Mouse (Mus musculus) liver, embryonic 13.5 days (tissue): ENCODE results near the gene Tmeff1. TPM values are rescaled to one million over a fixed set of nuclear protein-coding genes. Genes with fewer than 3 reads are reported as not detected.

Experiments used
- ATAC-seq: fragments of 200-750 bp; cut with Nextera tagmentation; 2 replicates; pipeline ENCODE4 v1.8.0; 2017; ENCODE audit warnings: low read depth, mild to moderate bottlenecking, moderate number of reproducible peaks, moderate library complexity
- DNase-seq: peaks from one replicate; pipeline ENCODE4 v3.0.0; 2022
- H3K27ac ChIP-seq: fragments of 300-500 bp; sonication (generic); 2 replicates; pipeline ENCODE4 v1.5.1; 2015; ENCODE audit warnings: moderate library complexity, mild to moderate bottlenecking, inconsistent platforms
- H3K27me3 ChIP-seq: fragments of 300-500 bp; sonication (generic); 2 replicates; pipeline ENCODE4 v1.6.1; 2015; ENCODE audit warnings: mild to moderate bottlenecking, inconsistent platforms
- H3K36me3 ChIP-seq: fragments of 300-500 bp; sonication (generic); 2 replicates; pipeline ENCODE4 v1.6.1; 2015; ENCODE audit warnings: mild to moderate bottlenecking, inconsistent platforms
- H3K4me1 ChIP-seq: fragments of 300-500 bp; sonication (generic); replicated peaks from 2 replicates; pipeline ENCODE4 v1.6.1; 2015; ENCODE audit warnings: inconsistent platforms
- H3K4me2 ChIP-seq: fragments of 300-500 bp; sonication (generic); 2 replicates; pipeline ENCODE4 v1.6.1; 2015; ENCODE audit warnings: inconsistent platforms, mild to moderate bottlenecking, moderate library complexity
- H3K4me3 ChIP-seq: fragments of 300-500 bp; sonication (generic); replicated peaks from 2 replicates; pipeline ENCODE4 v1.5.1; 2015; ENCODE audit warnings: mild to moderate bottlenecking, inconsistent platforms
- H3K9ac ChIP-seq: fragments of 300-500 bp; sonication (generic); 2 replicates; pipeline ENCODE4 v1.6.1; 2015; ENCODE audit warnings: mild to moderate bottlenecking, inconsistent platforms
- H3K9me3 ChIP-seq: fragments of 300-500 bp; sonication (generic); replicated peaks from 2 replicates; pipeline ENCODE4 v1.6.1; 2016; ENCODE audit warnings: inconsistent platforms
- WGBS: fragments of 180-500 bp; shearing (Covaris S2); methylation state at CpG from one replicate; pipeline ENCODE4 v1.1.7; 2015; ENCODE audit not compliant: insufficient replicate concordance; 5-methylcytosine and 5-hydroxymethylcytosine counted together
- polyA plus RNA-seq: library from polyadenylated mRNA; unstranded; fragments of >200 nt; fragmentation: Nextera tagmentation; extraction: Ambion mirVana; gene quantifications from 2 replicates; pipeline ENCODE4 v1.2.1, GENCODE M21; 2015

Gene Tmeff1
- polyA plus RNA-seq, 1 experiment from 2014 or later = 2.6 TPM

GRCm38 (mm10) chr4:48625836-48626235 is 40.9 kb downstream of the Tmeff1 start:
- Histone ChIP-seq H3K4me3 (no peak overlapping the region), H3K4me2 (no peak overlapping the region), H3K9me3 (no peaks in the 10 kb centered on the region), H3K27ac (no peak overlapping the region), H3K27me3 (no peaks in the 10 kb centered on the region), H3K4me1 (no peaks in the 10 kb centered on the region), H3K36me3 (no peaks in the 10 kb centered on the region), H3K9ac (no peak overlapping the region)
- ATAC-seq (no peak), DNase-seq (no peak)
- WGBS = 79% methylated on average over 9 of the region's 9 CpGs

GRCm38 (mm10) chr4:48629445-48629844 is 44.5 kb downstream of the Tmeff1 start:
- Histone ChIP-seq H3K4me3 (no peak overlapping the region), H3K27ac (no peak overlapping the region), H3K9me3 (no peaks in the 10 kb centered on the region), H3K27me3 (no peaks in the 10 kb centered on the region), H3K36me3 (no peaks in the 10 kb centered on the region), H3K4me1 (no peaks in the 10 kb centered on the region), H3K4me2 (no peak overlapping the region), H3K9ac (no peak overlapping the region)
- 87% methylated on average over 13 of the region's 13 CpGs for WGBS
- no peak for ATAC-seq
- DNase-seq = no peak

GRCm38 (mm10) chr4:48633529-48633928 is 48.6 kb downstream of the Tmeff1 start:
- DNase-seq (no peak), ATAC-seq (no peak)
- Histone ChIP-seq H3K36me3 (no peaks in the 10 kb centered on the region), H3K9me3 (no peaks in the 10 kb centered on the region), H3K4me1 (no peaks in the 10 kb centered on the region), H3K9ac (no peak overlapping the region), H3K27ac (no peak overlapping the region), H3K4me3 (no peak overlapping the region), H3K27me3 (no peaks in the 10 kb centered on the region), H3K4me2 (no peak overlapping the region)
- WGBS = 69% methylated on average over 6 of the region's 6 CpGs

GRCm38 (mm10) chr4:48634058-48634457 is 49.1 kb downstream of the Tmeff1 start:
- H3K9me3 ChIP-seq = no peaks in the 10 kb centered on the region
- no peak overlapping the region for H3K4me2 ChIP-seq
- H3K27me3 ChIP-seq = no peaks in the 10 kb centered on the region
- H3K36me3 ChIP-seq = no peaks in the 10 kb centered on the region
- H3K27ac ChIP-seq = no peak overlapping the region
- ATAC-seq (no peak), DNase-seq (peak; percentile 3)
- no peak overlapping the region for H3K9ac ChIP-seq
- H3K4me3 ChIP-seq = no peak overlapping the region
- 59% methylated on average over 2 of the region's 2 CpGs for WGBS
- H3K4me1 ChIP-seq = no peaks in the 10 kb centered on the region

GRCm38 (mm10) chr4:48636831-48637230 is 51.9 kb downstream of the Tmeff1 start:
- H3K4me1 ChIP-seq = no peaks in the 10 kb centered on the region
- H3K27me3 ChIP-seq = no peaks in the 10 kb centered on the region
- WGBS = 87% methylated on average over 13 of the region's 13 CpGs
- H3K9ac ChIP-seq = no peak overlapping the region
- H3K4me3 ChIP-seq = no peak overlapping the region
- no peak overlapping the region for H3K27ac ChIP-seq
- DNase-seq = no peak
- no peak overlapping the region for H3K4me2 ChIP-seq
- no peaks in the 10 kb centered on the region for H3K9me3 ChIP-seq
- ATAC-seq = no peak
- H3K36me3 ChIP-seq = no peaks in the 10 kb centered on the region

- H3K4me1 ChIP-seq = no peaks in the 10 kb centered on the region
- ATAC-seq (no peak), DNase-seq (no peak)
- H3K9me3 ChIP-seq = no peaks in the 10 kb centered on the region
- no peak overlapping the region for H3K4me2 ChIP-seq
- H3K4me3 ChIP-seq = no peak overlapping the region
- 63% methylated on average over 10 of the region's 10 CpGs for WGBS
- H3K27ac ChIP-seq = no peak overlapping the region
- H3K27me3 ChIP-seq = no peaks in the 10 kb centered on the region
- no peak overlapping the region for H3K9ac ChIP-seq
- H3K36me3 ChIP-seq = no peaks in the 10 kb centered on the region
Observed at GRCm38 (mm10) chr4:48638132-48638531, 53.2 kb downstream of the Tmeff1 start.

GRCm38 (mm10) chr4:48639503-48639902 is 54.5 kb downstream of the Tmeff1 start:
- ATAC-seq (no peak), DNase-seq (no peak)
- Histone ChIP-seq H3K27ac (no peak overlapping the region), H3K27me3 (no peaks in the 10 kb centered on the region), H3K9me3 (no peaks in the 10 kb centered on the region), H3K4me2 (no peak overlapping the region), H3K9ac (no peak overlapping the region), H3K4me3 (no peak overlapping the region), H3K36me3 (no peaks in the 10 kb centered on the region), H3K4me1 (no peaks in the 10 kb centered on the region)
- 86% methylated on average over 17 of the region's 17 CpGs for WGBS

- H3K9me3 ChIP-seq = no peaks in the 10 kb centered on the region
- H3K4me2 ChIP-seq = no peak overlapping the region
- DNase-seq = no peak
- no peak overlapping the region for H3K9ac ChIP-seq
- H3K27ac ChIP-seq = no peak overlapping the region
- H3K4me3 ChIP-seq = no peak overlapping the region
- H3K27me3 ChIP-seq = no peaks in the 10 kb centered on the region
- H3K4me1 ChIP-seq = no peaks in the 10 kb centered on the region
- no peaks in the 10 kb centered on the region for H3K36me3 ChIP-seq
- WGBS = 75% methylated on average over 6 of the region's 6 CpGs
- ATAC-seq = no peak
Observed at GRCm38 (mm10) chr4:48643801-48644200, 58.8 kb downstream of the Tmeff1 start.

GRCm38 (mm10) chr4:48646143-48646542 is 61.2 kb downstream of the Tmeff1 start:
- no peak overlapping the region for H3K4me3 ChIP-seq
- WGBS = 81% methylated on average over 5 of the region's 5 CpGs
- ATAC-seq (no peak), DNase-seq (no peak)
- no peaks in the 10 kb centered on the region for H3K4me1 ChIP-seq
- no peaks in the 10 kb centered on the region for H3K36me3 ChIP-seq
- no peaks in the 10 kb centered on the region for H3K9me3 ChIP-seq
- H3K27ac ChIP-seq = no peak overlapping the region
- no peak overlapping the region for H3K9ac ChIP-seq
- no peak overlapping the region for H3K4me2 ChIP-seq
- no peaks in the 10 kb centered on the region for H3K27me3 ChIP-seq

GRCm38 (mm10) chr4:48650617-48651360 is 65.8 kb downstream of the Tmeff1 start:
- Histone ChIP-seq H3K4me1 (no peaks in the 10 kb centered on the region), H3K4me2 (no peak overlapping the region), H3K36me3 (no peaks in the 10 kb centered on the region), H3K4me3 (no peak overlapping the region), H3K27me3 (no peaks in the 10 kb centered on the region), H3K27ac (no peak overlapping the region), H3K9ac (no peak overlapping the region), H3K9me3 (no peaks in the 10 kb centered on the region)
- ATAC-seq (no peak), DNase-seq (no peak)
- 74% methylated on average over 10 of the region's 10 CpGs for whole genome bisulfite sequencing

- H3K36me3 ChIP-seq = no peaks in the 10 kb centered on the region
- ATAC-seq = no peak
- WGBS = 82% methylated on average over 4 of the region's 4 CpGs
Observed at GRCm38 (mm10) chr4:48654118-48654517, 69.1 kb downstream of the Tmeff1 start.

GRCm38 (mm10) chr4:48656530-48656929 is 71.6 kb downstream of the Tmeff1 start:
- no peaks in the 10 kb centered on the region for H3K27me3 ChIP-seq
- WGBS = 78% methylated on average over 8 of the region's 8 CpGs
- DNase-seq (no peak), ATAC-seq (no peak)
- H3K9ac ChIP-seq = no peak overlapping the region
- no peak overlapping the region for H3K27ac ChIP-seq
- no peaks in the 10 kb centered on the region for H3K9me3 ChIP-seq
- no peaks in the 10 kb centered on the region for H3K36me3 ChIP-seq
- H3K4me1 ChIP-seq = no peaks in the 10 kb centered on the region
- H3K4me2 ChIP-seq = no peak overlapping the region
- no peak overlapping the region for H3K4me3 ChIP-seq

More at GRCm38 (mm10) chr4:48654118-48654517, 69.1 kb downstream of the Tmeff1 start:
- Histone ChIP-seq H3K4me1 (no peaks in the 10 kb centered on the region), H3K27me3 (no peaks in the 10 kb centered on the region), H3K4me2 (no peak overlapping the region), H3K27ac (no peak overlapping the region), H3K9me3 (no peaks in the 10 kb centered on the region), H3K4me3 (no peak overlapping the region), H3K9ac (no peak overlapping the region)
- no peak for DNase-seq
